Mouse (Mus musculus) brain, embryonic 14.5 days (tissue): Measurements from ENCODE around the gene Gpr153.

Experiments used
- CTCF ChIP-seq: fragments of 200-500 bp; IDR thresholded peaks from 2 replicates; pipeline ENCODE4 v1.5.1; 2012; ENCODE audit warnings: inconsistent platforms, mild to moderate bottlenecking, moderate library complexity, borderline replicate concordance; ENCODE audit not compliant: insufficient read depth, insufficient read length; ENCODE audit errors: extremely low read depth
- POLR2A ChIP-seq: fragments of 200-500 bp; IDR thresholded peaks from 2 replicates; pipeline ENCODE4 v1.6.1; 2012; ENCODE audit warnings: mild to moderate bottlenecking, inconsistent platforms, borderline replicate concordance; ENCODE audit not compliant: poor library complexity, insufficient read depth, insufficient read length, severe bottlenecking; ENCODE audit errors: extremely low read depth

GRCm38 (mm10) chr4:152298836-152299235, 24.8 kb downstream of the Gpr153 start:
- TF ChIP-seq CTCF = no peak
- no peak for TF ChIP-seq POLR2A
